Mouse (Mus musculus): ENCODE measurements at regions not wholly inside any gene's neighbourhood (a gene's known extent, or its start where the extent isn't known, plus 50 kb on each side); places are given as distances from the start of the nearest gene placed in this dataset.

DNA sequence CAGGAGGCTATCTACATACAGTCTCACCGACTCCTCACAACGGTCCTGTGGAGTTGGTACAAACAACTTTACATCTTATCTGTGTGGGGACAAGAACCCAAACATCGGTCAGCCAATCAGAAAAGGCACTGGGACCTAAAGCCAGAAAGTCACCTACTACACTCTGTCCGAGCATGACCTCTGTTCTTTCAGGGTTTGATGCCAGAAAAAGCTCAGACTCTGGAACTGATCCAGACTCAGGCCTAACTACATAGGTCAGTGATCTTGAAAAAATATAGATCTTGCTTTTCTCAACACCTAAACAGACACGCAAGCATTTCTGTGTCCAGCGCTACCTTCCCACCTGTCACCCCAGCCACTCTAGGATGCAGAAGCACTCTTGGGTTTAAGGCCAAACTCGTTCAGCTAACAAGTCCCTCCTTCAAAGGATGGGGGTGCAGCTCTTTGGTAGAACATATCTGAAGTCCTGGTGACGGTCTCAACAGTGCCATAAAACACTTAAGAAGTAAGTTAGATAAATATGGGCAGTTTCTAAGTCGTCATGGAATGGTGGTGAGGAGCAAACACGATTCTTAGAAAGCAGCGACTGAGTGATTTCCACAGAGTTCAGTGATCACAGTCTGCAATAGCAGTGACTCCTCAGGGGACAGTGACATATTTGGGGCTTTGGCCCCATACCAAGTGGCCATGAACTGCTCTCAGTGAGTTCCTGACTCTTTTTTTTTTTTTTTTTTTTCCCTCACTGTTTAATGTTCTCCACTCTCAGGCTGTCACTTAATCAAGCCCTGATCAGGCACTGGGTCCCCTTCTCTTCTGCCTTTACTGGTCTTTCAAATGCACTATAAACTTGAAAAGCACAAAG is 181.2 kb upstream of the Smim15 start:
- peaks cover 35% of the 10 kb centered on the region for H3K4me1 ChIP-seq

DNA sequence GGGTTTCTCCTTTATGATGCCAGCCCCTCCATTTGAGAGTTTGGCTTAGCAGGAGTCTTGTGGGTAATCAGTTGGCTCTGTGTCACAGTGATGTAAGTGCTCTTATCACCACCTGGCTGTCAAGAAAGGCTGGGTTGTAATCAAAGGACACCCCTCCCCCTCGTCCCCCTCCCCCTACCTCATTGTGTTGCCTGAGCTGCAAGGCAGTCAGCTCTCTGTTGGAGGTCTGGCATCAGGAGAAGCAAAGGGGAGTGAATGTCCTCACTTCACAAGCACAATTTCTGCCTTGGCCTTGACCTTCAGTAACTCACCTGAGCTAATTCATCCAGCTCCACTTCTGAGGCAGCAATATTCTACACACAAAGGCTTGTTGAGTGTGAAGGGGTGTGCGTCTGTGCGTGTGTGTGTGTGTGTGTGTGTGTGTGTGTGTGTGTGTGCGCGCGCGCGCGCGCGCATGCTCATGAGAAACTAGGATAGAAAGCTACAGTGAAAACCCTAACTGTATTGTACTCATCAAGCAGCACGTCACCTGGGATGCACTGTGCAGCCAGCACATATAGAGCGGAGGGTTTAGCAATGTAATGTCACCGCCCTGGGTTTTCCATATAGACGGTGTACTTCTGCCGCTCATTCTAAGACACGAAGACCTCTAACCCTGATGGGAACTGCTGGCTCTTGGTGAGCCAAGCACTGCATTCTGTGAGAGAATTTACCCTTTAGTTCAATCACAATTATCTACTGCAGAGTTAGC is 182.7 kb upstream of the Smim15 start:
- H3K4me2 ChIP-seq (replicated peaks) = no peak overlapping the region
- ATAC-seq (ENCODE audit: low FRiP score) = peak; percentile 52
- peak overlapping the region; percentile 64 for H3K27ac ChIP-seq
- H3K27me3 ChIP-seq = no peaks in the 10 kb centered on the region
- 73% methylated on average over 17 of the region's 17 CpGs for WGBS
- H3K4me3 ChIP-seq = no peak overlapping the region
- no peak overlapping the region for H3K9ac ChIP-seq
- no peaks in the 10 kb centered on the region for H3K36me3 ChIP-seq
- H3K9me3 ChIP-seq (replicated peaks) = no peaks in the 10 kb centered on the region
- peaks cover 40% of the 10 kb centered on the region for H3K4me1 ChIP-seq

More for the DNA sequence above, 181.2 kb upstream of the Smim15 start:
- Histone ChIP-seq H3K36me3 (no peaks in the 10 kb centered on the region), H3K4me3 (no peak overlapping the region), H3K4me2 (replicated peaks) (no peak overlapping the region), H3K27me3 (no peaks in the 10 kb centered on the region), H3K9me3 (replicated peaks) (no peaks in the 10 kb centered on the region), H3K9ac (no peak overlapping the region), H3K27ac (no peak overlapping the region)
- ATAC-seq (ENCODE audit: low FRiP score) = no peak
- WGBS = 83% methylated on average over 11 of the region's 11 CpGs

DNA sequence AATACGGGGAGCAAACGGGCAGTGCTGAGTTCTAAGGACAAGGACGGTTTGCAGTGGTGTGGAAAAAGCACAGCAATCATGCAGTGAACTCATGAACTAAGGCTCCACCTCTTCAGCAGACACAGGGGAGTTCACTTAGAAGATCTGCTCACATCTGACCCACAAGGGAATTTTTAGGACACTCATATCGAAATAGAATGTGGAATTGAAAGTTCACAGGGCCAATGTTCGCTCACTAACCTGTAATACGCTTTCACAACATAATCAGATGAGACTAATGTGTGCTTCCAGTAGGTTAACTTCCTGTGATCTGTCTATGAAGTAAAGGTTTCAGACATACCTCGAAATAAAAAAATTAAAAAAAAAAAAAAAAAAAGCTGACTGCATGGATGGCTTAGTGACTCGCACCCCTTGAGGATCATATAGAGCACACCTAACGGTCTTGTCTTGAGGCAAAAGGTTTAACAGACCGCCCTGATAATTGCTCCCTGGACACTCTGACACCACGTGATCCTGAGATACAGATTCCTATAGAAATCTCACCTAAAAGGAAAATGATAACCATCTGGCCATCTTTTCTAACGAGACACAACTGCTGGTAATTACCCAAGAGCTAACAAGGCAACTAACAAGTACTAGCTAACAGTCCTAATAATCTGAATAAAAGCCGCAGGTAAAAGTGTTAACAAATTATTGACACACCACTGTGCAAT is 187.0 kb upstream of the Smim15 start:
- H3K27me3 ChIP-seq = no peaks in the 10 kb centered on the region
- no peak overlapping the region for H3K27ac ChIP-seq
- 80% methylated on average over 13 of the region's 13 CpGs for WGBS
- no peak overlapping the region for H3K4me2 ChIP-seq (replicated peaks)
- H3K4me3 ChIP-seq = no peak overlapping the region
- peaks cover 37% of the 10 kb centered on the region for H3K4me1 ChIP-seq
- no peak for ATAC-seq (ENCODE audit: low FRiP score)
- no peaks in the 10 kb centered on the region for H3K36me3 ChIP-seq
- H3K9ac ChIP-seq = no peak overlapping the region
- H3K9me3 ChIP-seq (replicated peaks) = no peaks in the 10 kb centered on the region

DNA sequence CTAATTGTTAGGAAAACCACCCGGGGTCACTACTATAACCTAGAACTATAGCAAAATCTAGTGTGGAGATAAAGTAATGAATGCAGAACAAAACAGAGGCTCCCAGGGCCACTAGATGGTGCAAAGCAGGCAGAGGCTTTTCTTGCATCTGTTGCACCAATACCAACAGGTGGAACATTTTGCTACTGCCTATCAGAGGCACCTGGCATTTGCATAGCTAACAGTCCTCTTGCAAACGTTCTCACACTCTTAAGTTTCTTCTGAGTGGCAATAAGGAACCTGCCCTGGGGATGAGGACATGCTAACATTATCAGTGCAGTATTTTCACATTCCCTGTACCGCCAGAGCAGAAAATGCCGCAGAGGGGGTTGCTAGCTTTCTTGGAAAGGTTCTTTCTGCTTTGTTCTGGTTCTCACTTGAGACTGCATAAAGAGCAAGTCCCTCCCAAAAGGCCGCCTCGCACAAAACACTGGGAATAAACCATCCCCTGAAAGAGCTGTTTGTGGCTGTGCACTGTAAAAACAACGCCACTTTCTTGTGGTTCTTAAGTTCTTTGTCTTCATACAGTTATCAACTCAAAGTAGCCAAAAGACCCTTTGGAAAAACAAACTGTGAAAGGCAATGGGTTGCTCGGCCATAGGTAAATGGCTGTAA is 193.2 kb upstream of the Smim15 start:
- peaks cover 58% of the 10 kb centered on the region for H3K4me1 ChIP-seq
- H3K4me2 ChIP-seq (replicated peaks) = no peak overlapping the region
- WGBS = 65% methylated on average over 8 of the region's 8 CpGs
- no peaks in the 10 kb centered on the region for H3K9me3 ChIP-seq (replicated peaks)
- no peak overlapping the region for H3K9ac ChIP-seq
- 0 out of 2 replicates have a peak overlapping the region, but pooled peaks have one; percentile 18 for H3K27ac ChIP-seq
- no peak for ATAC-seq (ENCODE audit: low FRiP score)
- no peaks in the 10 kb centered on the region for H3K36me3 ChIP-seq
- H3K4me3 ChIP-seq = no peak overlapping the region
- no peaks in the 10 kb centered on the region for H3K27me3 ChIP-seq

DNA sequence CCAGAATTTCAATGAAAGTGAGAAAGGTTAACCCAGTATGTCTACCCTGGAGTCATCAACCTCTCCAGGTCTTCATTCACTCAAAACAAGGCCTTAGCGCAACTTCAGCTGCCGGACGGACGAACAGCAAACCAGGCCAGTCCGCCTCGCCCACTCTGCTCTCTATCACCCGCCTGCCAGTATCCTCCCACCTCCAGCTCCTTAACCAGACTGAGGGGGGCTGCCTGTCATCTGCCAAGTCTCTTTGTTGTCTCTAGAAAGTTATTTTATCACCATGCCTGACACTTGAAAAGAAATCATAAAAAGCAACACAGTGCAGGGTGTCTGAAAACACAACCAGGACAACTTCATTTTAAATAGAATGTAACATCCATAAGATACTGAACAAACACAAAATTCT is 195.4 kb upstream of the Smim15 start:
- ATAC-seq (ENCODE audit: low FRiP score) = no peak
- Histone ChIP-seq H3K36me3 (no peaks in the 10 kb centered on the region), H3K4me1 (peaks cover 73% of the 10 kb centered on the region)

DNA sequence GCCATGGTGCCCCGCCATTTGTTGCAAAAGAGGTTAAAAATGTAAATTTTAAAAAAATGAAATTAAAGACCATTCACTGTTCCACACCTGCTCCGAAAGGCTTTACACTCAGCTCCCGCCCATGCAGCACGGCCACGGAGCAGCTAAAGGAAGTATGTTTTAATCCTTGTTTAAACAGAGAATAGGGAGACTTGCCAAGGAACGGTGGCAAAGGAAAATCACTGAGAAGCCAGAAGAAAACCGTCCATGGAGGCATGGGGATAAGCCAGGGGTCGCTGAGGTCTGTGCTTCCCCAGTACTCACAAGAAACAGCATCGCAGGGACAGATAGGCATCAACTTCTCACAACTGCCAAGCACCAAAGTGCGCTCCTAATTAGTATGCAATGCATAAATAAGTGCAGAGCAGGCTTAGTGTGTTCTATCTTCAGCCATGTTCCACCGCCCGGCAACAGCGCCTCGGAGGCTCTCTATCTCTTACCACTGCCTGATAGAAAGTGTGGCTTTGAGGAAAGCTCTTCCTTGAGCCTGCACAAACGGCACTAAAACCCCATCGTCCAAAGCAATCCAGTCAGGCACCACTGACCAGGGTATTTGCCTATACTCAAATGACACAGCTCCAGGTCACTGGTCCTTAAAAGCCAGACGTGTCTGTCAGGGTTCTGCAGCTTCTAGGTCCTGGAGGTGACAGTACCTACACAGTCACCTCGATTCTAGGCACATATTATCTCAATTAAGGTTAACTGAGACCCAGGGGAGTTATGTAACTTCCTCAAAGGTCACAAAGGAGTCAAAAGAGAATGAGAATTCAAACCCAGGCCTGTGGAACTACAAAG is 196.8 kb upstream of the Smim15 start:
- Histone ChIP-seq H3K9ac (no peak overlapping the region), H3K4me3 (no peak overlapping the region)

More for the DNA sequence above, 195.4 kb upstream of the Smim15 start:
- no peak overlapping the region for H3K9ac ChIP-seq
- H3K27ac ChIP-seq = no peak overlapping the region
- WGBS = 59% methylated on average over 7 of the region's 7 CpGs
- no peaks in the 10 kb centered on the region for H3K27me3 ChIP-seq
- no peak overlapping the region for H3K4me3 ChIP-seq
- no peak overlapping the region for H3K4me2 ChIP-seq (replicated peaks)
- H3K9me3 ChIP-seq (replicated peaks) = no peaks in the 10 kb centered on the region

DNA sequence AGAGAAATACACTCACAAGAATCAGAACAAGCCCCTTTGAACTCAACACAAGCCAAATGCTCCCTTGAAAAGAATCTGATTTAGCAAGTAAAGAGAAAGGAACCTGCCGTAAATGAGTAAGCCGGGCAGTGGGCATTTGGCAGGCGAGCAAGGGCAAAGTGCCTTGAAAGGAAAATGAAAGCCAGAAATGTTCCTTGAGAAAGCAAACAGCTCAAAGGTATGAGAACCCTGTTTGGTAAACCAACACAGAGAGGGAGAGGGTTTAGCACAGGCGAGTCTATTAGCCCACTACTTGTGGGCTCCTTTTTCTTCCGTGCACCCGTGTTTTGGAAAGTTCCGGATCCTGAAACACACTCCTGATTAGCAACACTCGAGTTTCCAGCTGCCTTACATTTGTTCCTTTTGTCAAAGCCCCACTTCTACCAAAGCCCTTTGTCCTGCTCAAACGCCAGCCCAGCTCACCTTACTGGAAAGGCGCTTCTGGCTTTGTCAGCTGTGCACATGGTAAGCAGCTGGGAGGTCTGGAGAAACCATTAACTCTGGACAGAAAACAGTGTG is 197.5 kb upstream of the Smim15 start:
- peak overlapping the region; percentile 12 for H3K27ac ChIP-seq
- WGBS = 33% methylated on average over 10 of the region's 10 CpGs
- H3K4me3 ChIP-seq = no peak overlapping the region
- H3K27me3 ChIP-seq = no peaks in the 10 kb centered on the region
- H3K4me2 ChIP-seq (replicated peaks) = peak overlapping the region; percentile 19
- no peak overlapping the region for H3K9ac ChIP-seq
- H3K4me1 ChIP-seq = peaks cover 75% of the 10 kb centered on the region
- no peaks in the 10 kb centered on the region for H3K36me3 ChIP-seq
- H3K9me3 ChIP-seq (replicated peaks) = no peaks in the 10 kb centered on the region
- ATAC-seq (ENCODE audit: low FRiP score) = 0 out of 2 replicates have a peak, but pooled peaks have one; percentile 35

More for the DNA sequence above, 196.8 kb upstream of the Smim15 start:
- WGBS = 47% methylated on average over 18 of the region's 18 CpGs
- peak overlapping the region; percentile 12; the same call in 1 of the 2 replicates for H3K27ac ChIP-seq
- 0 out of 2 replicates have a peak, but pooled peaks have one; percentile 22 for ATAC-seq (ENCODE audit: low FRiP score)
- H3K4me2 ChIP-seq (replicated peaks) = peak overlapping the region; percentile 19
- no peaks in the 10 kb centered on the region for H3K9me3 ChIP-seq (replicated peaks)
- no peaks in the 10 kb centered on the region for H3K27me3 ChIP-seq
- H3K36me3 ChIP-seq = no peaks in the 10 kb centered on the region
- H3K4me1 ChIP-seq = peaks cover 79% of the 10 kb centered on the region

DNA sequence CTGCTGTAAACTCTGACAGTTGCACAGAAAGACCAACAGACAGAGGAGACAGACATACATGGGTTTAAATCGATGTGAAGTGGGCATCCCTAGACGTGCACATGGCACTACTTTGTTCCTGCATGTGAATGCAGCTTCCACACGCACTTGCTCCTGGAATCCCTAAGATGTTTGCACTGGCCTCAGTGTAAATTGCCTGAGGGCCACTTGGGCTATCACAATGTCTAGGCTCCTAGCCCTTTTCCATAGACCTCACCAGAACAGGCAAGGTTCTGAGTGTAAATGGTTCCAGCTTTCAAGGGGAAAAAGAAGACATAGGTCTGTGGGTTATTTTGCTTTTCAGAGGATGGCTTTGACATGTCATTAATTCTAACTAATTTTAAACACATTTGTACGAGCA is 198.4 kb upstream of the Smim15 start:
- no peak overlapping the region for H3K27ac ChIP-seq
- 60% methylated on average over 4 of the region's 4 CpGs for WGBS
- H3K9ac ChIP-seq = no peak overlapping the region
- H3K4me3 ChIP-seq = no peak overlapping the region
- H3K9me3 ChIP-seq (replicated peaks) = no peaks in the 10 kb centered on the region
- peaks cover 68% of the 10 kb centered on the region for H3K4me1 ChIP-seq
- no peak for ATAC-seq (ENCODE audit: low FRiP score)
- no peaks in the 10 kb centered on the region for H3K36me3 ChIP-seq
- no peaks in the 10 kb centered on the region for H3K27me3 ChIP-seq
- no peak overlapping the region for H3K4me2 ChIP-seq (replicated peaks)

DNA sequence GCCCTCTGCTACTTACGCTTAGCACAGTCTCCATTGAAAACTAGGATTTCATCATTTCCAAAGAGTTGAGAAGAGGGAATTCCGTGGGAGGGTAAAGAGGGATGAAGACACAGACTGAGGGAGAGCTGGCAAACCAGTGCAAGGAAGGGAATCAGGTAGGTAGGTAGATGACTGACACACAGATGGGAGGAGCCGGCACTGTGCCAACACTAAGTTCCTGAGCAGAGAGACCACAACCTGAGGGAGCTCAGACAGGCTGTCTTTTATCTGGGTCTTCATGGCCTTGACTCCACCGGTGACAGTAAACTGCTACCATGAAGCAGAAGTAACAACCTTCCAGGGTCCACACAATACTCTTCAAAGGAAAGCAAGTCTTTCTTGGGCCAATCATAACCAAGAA is 200.2 kb upstream of the Smim15 start:
- no peak for ATAC-seq (ENCODE audit: low FRiP score)
- no peak overlapping the region for H3K27ac ChIP-seq
- no peaks in the 10 kb centered on the region for H3K9me3 ChIP-seq (replicated peaks)
- no peaks in the 10 kb centered on the region for H3K27me3 ChIP-seq
- peaks cover 57% of the 10 kb centered on the region for H3K4me1 ChIP-seq
- WGBS = 90% methylated on average over 4 of the region's 4 CpGs
- H3K4me2 ChIP-seq (replicated peaks) = no peak overlapping the region
- no peaks in the 10 kb centered on the region for H3K36me3 ChIP-seq
- no peak overlapping the region for H3K9ac ChIP-seq
- H3K4me3 ChIP-seq = no peak overlapping the region

DNA sequence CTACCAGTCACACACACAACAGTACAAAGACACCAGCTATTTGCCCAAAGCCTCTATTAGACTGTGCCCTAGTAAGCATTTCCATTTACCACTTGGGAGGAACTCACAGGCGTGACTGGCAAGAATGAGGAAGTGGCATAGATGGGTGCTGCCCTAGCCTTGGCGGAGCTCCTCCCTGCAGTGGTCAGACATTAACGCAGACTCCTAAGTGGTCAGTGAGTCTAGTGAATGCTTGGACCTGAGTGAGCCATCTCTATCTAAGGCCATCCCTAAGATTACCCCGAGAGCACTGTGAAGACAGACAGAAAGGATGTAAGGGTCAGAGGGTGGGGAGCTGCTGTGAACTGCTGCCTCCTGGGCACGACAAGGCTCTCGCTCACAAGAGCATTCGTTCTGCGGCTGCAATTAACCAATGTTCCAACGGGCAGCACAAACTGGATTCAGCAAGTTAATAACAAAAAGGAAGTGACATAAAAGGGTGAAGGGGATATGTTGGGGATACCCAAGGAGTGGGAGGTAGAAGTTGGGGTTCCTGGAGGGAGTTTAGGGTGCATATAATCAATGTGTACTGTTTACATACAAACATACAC is 206.0 kb upstream of the Smim15 start:
- Histone ChIP-seq H3K4me3 (no peak overlapping the region), H3K4me2 (replicated peaks) (no peak overlapping the region), H3K27me3 (no peaks in the 10 kb centered on the region), H3K9ac (no peak overlapping the region), H3K9me3 (replicated peaks) (no peaks in the 10 kb centered on the region), H3K27ac (no peak overlapping the region), H3K4me1 (peaks cover 45% of the 10 kb centered on the region), H3K36me3 (no peaks in the 10 kb centered on the region)
- WGBS = 74% methylated on average over 9 of the region's 9 CpGs
- 0 out of 2 replicates have a peak, but pooled peaks have one; percentile 17 for ATAC-seq (ENCODE audit: low FRiP score)

Measured in hindbrain, embryonic 12.5 days (tissue).